Mouse (Mus musculus): ENCODE data around the gene Mrpl48. TPM values are rescaled to one million over a fixed set of nuclear protein-coding genes. Genes with fewer than 3 reads are reported as not detected.

Mrpl48 gene
- polyA plus RNA-seq, 1 experiment: 30.7 TPM

- H3K79me2 ChIP-seq (ENCODE audit: control insufficient read depth, insufficient read depth): no peaks in the 10 kb centered on the region
- H3K79me3 ChIP-seq (ENCODE audit: low read depth): peaks cover 3% of the 10 kb centered on the region
- H3K36me3 ChIP-seq (ENCODE audit: control insufficient read depth, insufficient read depth): no peaks in the 10 kb centered on the region
- H3K27me3 ChIP-seq (ENCODE audit: control insufficient read depth, insufficient read depth, insufficient read length): no peaks in the 10 kb centered on the region
- no peak overlapping the region for H3ac ChIP-seq (ENCODE audit: control insufficient read depth, insufficient read length, low read depth)
- H3K4me3 ChIP-seq (ENCODE audit: insufficient read depth, poor library complexity, severe bottlenecking): no peak overlapping the region
- no peak for TF ChIP-seq MYOD1 (IDR thresholded peaks at IDR 0.05; ENCODE audit: control insufficient read depth, insufficient read length, low read depth)
- no peak for TF ChIP-seq MAX (IDR thresholded peaks at IDR 0.05)
- no peak for TF ChIP-seq MYOG (IDR thresholded peaks at IDR 0.05; ENCODE audit: control insufficient read depth, extremely low read depth, insufficient read length)
- no peak for TF ChIP-seq USF1 (IDR thresholded peaks at IDR 0.05; ENCODE audit: low read depth)
- TF ChIP-seq CTCF (IDR thresholded peaks at IDR 0.05; ENCODE audit: control insufficient read depth, insufficient read depth, insufficient read length): no peak
- TF ChIP-seq CEBPB (IDR thresholded peaks at IDR 0.05; ENCODE audit: low read depth): no peak
- no peak for TF ChIP-seq FOSL1 (IDR thresholded peaks at IDR 0.05; ENCODE audit: insufficient read depth, low read length, poor library complexity, severe bottlenecking)
Measured at GRCm38 (mm10) chr7:100535831-100536230, 72.3 kb downstream of the Mrpl48 start.

- Histone ChIP-seq H3K27me3 (ENCODE audit: control insufficient read depth, insufficient read depth, insufficient read length) (no peaks in the 10 kb centered on the region), H3K79me3 (ENCODE audit: low read depth) (peaks cover 3% of the 10 kb centered on the region), H3ac (ENCODE audit: control insufficient read depth, insufficient read length, low read depth) (no peak overlapping the region), H3K4me3 (ENCODE audit: insufficient read depth, poor library complexity, severe bottlenecking) (no peak overlapping the region), H3K79me2 (ENCODE audit: control insufficient read depth, insufficient read depth) (no peaks in the 10 kb centered on the region), H3K36me3 (ENCODE audit: control insufficient read depth, insufficient read depth) (no peaks in the 10 kb centered on the region)
- no peak for TF ChIP-seq MYOG (IDR thresholded peaks at IDR 0.05; ENCODE audit: control insufficient read depth, extremely low read depth, insufficient read length)
- TF ChIP-seq MAX (IDR thresholded peaks at IDR 0.05): no peak
- no peak for TF ChIP-seq CEBPB (IDR thresholded peaks at IDR 0.05; ENCODE audit: low read depth)
- TF ChIP-seq MYOD1 (IDR thresholded peaks at IDR 0.05; ENCODE audit: control insufficient read depth, insufficient read length, low read depth): no peak
- TF ChIP-seq USF1 (IDR thresholded peaks at IDR 0.05; ENCODE audit: low read depth): no peak
- no peak for TF ChIP-seq CTCF (IDR thresholded peaks at IDR 0.05; ENCODE audit: control insufficient read depth, insufficient read depth, insufficient read length)
- no peak for TF ChIP-seq FOSL1 (IDR thresholded peaks at IDR 0.05; ENCODE audit: insufficient read depth, low read length, poor library complexity, severe bottlenecking)
Measured at GRCm38 (mm10) chr7:100534216-100534615, 73.9 kb downstream of the Mrpl48 start.

DNA sequence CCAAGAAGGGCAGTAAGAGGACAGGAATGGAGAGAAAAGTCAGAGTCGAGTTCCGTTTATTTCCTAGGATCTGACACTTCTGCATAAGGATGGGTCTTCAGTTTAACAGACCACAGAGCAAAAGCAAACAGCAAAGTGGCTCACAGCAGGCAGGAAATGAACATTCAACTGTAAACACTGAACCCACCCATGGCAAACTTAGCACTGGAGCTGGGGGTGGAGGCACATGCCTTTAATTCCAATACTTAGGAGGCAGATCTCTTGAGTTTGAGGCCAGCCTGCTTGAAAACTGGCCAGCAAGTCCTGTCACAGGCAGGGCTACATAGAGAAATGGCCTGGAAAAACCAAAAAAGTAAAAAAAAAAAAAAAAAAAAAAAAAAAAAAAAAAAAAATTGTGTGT, 74.6 kb downstream of the Mrpl48 start:
- Histone ChIP-seq H3ac (ENCODE audit: control insufficient read depth, insufficient read length, low read depth) (no peak overlapping the region), H3K27me3 (ENCODE audit: control insufficient read depth, insufficient read depth, insufficient read length) (no peaks in the 10 kb centered on the region), H3K79me3 (ENCODE audit: low read depth) (peaks cover 3% of the 10 kb centered on the region), H3K79me2 (ENCODE audit: control insufficient read depth, insufficient read depth) (no peaks in the 10 kb centered on the region), H3K4me3 (ENCODE audit: insufficient read depth, poor library complexity, severe bottlenecking) (no peak overlapping the region), H3K36me3 (ENCODE audit: control insufficient read depth, insufficient read depth) (no peaks in the 10 kb centered on the region)
- TF ChIP-seq CEBPB (IDR thresholded peaks at IDR 0.05; ENCODE audit: low read depth) (no peak), CTCF (IDR thresholded peaks at IDR 0.05; ENCODE audit: control insufficient read depth, insufficient read depth, insufficient read length) (no peak), MYOD1 (IDR thresholded peaks at IDR 0.05; ENCODE audit: control insufficient read depth, insufficient read length, low read depth) (no peak), USF1 (IDR thresholded peaks at IDR 0.05; ENCODE audit: low read depth) (no peak)

GRCm38 (mm10) chr7:100530766-100531165, 77.3 kb downstream of the Mrpl48 start:
- Histone ChIP-seq H3K79me2 (ENCODE audit: control insufficient read depth, insufficient read depth) (no peaks in the 10 kb centered on the region), H3K36me3 (ENCODE audit: control insufficient read depth, insufficient read depth) (no peaks in the 10 kb centered on the region), H3K79me3 (ENCODE audit: low read depth) (no peaks in the 10 kb centered on the region), H3ac (ENCODE audit: control insufficient read depth, insufficient read length, low read depth) (no peak overlapping the region), H3K4me3 (ENCODE audit: insufficient read depth, poor library complexity, severe bottlenecking) (no peak overlapping the region), H3K27me3 (ENCODE audit: control insufficient read depth, insufficient read depth, insufficient read length) (no peaks in the 10 kb centered on the region)
- TF ChIP-seq USF1 (IDR thresholded peaks at IDR 0.05; ENCODE audit: low read depth) (no peak), MYOG (IDR thresholded peaks at IDR 0.05; ENCODE audit: control insufficient read depth, extremely low read depth, insufficient read length) (no peak), FOSL1 (IDR thresholded peaks at IDR 0.05; ENCODE audit: insufficient read depth, low read length, poor library complexity, severe bottlenecking) (no peak), MAX (IDR thresholded peaks at IDR 0.05) (no peak), CTCF (IDR thresholded peaks at IDR 0.05; ENCODE audit: control insufficient read depth, insufficient read depth, insufficient read length) (no peak), MYOD1 (IDR thresholded peaks at IDR 0.05; ENCODE audit: control insufficient read depth, insufficient read length, low read depth) (no peak), CEBPB (IDR thresholded peaks at IDR 0.05; ENCODE audit: low read depth) (no peak)

GRCm38 (mm10) chr7:100524669-100525068, 83.4 kb downstream of the Mrpl48 start:
- H3K79me3 ChIP-seq (ENCODE audit: low read depth): no peaks in the 10 kb centered on the region
- H3ac ChIP-seq (ENCODE audit: control insufficient read depth, insufficient read length, low read depth): no peak overlapping the region
- TF ChIP-seq FOSL1 (IDR thresholded peaks at IDR 0.05; ENCODE audit: insufficient read depth, low read length, poor library complexity, severe bottlenecking): no peak
- no peak for TF ChIP-seq CTCF (IDR thresholded peaks at IDR 0.05; ENCODE audit: control insufficient read depth, insufficient read depth, insufficient read length)
- TF ChIP-seq CEBPB (IDR thresholded peaks at IDR 0.05; ENCODE audit: low read depth): no peak
- no peak for TF ChIP-seq MAX (IDR thresholded peaks at IDR 0.05)
- no peak for TF ChIP-seq MYOD1 (IDR thresholded peaks at IDR 0.05; ENCODE audit: control insufficient read depth, insufficient read length, low read depth)
- TF ChIP-seq MYOG (IDR thresholded peaks at IDR 0.05; ENCODE audit: control insufficient read depth, extremely low read depth, insufficient read length): no peak
- no peak for TF ChIP-seq USF1 (IDR thresholded peaks at IDR 0.05; ENCODE audit: low read depth)
- no peak overlapping the region for H3K4me3 ChIP-seq (ENCODE audit: insufficient read depth, poor library complexity, severe bottlenecking)
- no peaks in the 10 kb centered on the region for H3K27me3 ChIP-seq (ENCODE audit: control insufficient read depth, insufficient read depth, insufficient read length)
- no peaks in the 10 kb centered on the region for H3K79me2 ChIP-seq (ENCODE audit: control insufficient read depth, insufficient read depth)
- H3K36me3 ChIP-seq (ENCODE audit: control insufficient read depth, insufficient read depth): no peaks in the 10 kb centered on the region

GRCm38 (mm10) chr7:100522222-100522621, 85.9 kb downstream of the Mrpl48 start:
- Histone ChIP-seq H3K27me3 (ENCODE audit: control insufficient read depth, insufficient read depth, insufficient read length) (no peaks in the 10 kb centered on the region), H3K36me3 (ENCODE audit: control insufficient read depth, insufficient read depth) (no peaks in the 10 kb centered on the region), H3K79me3 (ENCODE audit: low read depth) (no peaks in the 10 kb centered on the region), H3ac (ENCODE audit: control insufficient read depth, insufficient read length, low read depth) (no peak overlapping the region), H3K4me3 (ENCODE audit: insufficient read depth, poor library complexity, severe bottlenecking) (no peak overlapping the region), H3K79me2 (ENCODE audit: control insufficient read depth, insufficient read depth) (no peaks in the 10 kb centered on the region)
- TF ChIP-seq MYOD1 (IDR thresholded peaks at IDR 0.05; ENCODE audit: control insufficient read depth, insufficient read length, low read depth) (no peak), USF1 (IDR thresholded peaks at IDR 0.05; ENCODE audit: low read depth) (no peak), CEBPB (IDR thresholded peaks at IDR 0.05; ENCODE audit: low read depth) (no peak), CTCF (IDR thresholded peaks at IDR 0.05; ENCODE audit: control insufficient read depth, insufficient read depth, insufficient read length) (no peak), MAX (IDR thresholded peaks at IDR 0.05) (no peak), MYOG (IDR thresholded peaks at IDR 0.05; ENCODE audit: control insufficient read depth, extremely low read depth, insufficient read length) (no peak)

Measured in C2C12 (cell line).